Mouse (Mus musculus) heart, postnatal 0 days (tissue): ENCODE results near the gene Ccdc74a.

Experiments
- CTCF ChIP-seq: IDR thresholded peaks from 2 replicates; pipeline ENCODE4 v1.5.1; 2016; ENCODE audit warnings: antibody characterized with exemption, control low read depth, low read depth
- EP300 ChIP-seq: IDR thresholded peaks from 2 replicates; pipeline ENCODE4 v1.6.1; 2016; ENCODE audit warnings: antibody characterized with exemption, low read depth

- no peak for TF ChIP-seq CTCF
- no peak for TF ChIP-seq EP300
Measured at GRCm38 (mm10) chr16:17605684-17606083, 40.6 kb upstream of the Ccdc74a start.
